Mouse (Mus musculus): ENCODE data around the gene Stxbp5.
A peak's percentile ranks its signal among the peaks of the same experiment; 100 is the strongest.

The Stxbp5 gene

DNA sequence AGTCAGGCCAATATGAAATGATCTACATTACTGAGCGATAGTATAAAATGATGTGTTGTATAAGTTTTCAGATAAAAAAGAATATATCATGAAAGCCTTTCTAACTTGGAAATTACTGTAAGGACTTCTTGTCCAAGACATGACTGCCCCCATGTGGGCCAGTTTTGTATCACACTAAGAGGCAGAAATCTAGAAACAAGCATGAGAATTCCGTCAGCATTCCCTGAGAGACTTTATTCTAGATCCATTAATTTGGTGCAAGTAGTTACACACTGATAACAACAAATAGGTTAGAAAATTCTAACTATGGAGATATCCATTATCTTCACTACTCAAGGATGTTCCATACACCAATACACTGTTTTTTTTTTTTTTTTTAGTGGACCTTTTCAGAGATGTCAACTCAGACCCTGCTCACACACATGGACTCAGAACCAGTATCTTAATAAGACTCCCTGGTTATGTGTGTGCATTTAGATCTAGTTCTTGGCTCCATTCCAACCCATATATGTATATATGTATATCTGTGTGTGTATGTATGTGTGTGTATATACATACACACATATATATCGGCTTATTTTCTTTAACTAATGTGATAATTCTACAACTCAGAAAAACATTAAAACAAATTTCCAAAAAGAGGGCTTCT lies 145.9 kb downstream of the Stxbp5 start:
- peak; percentile 72 for DNase-seq (ENCODE audit: low spot score)

DNA sequence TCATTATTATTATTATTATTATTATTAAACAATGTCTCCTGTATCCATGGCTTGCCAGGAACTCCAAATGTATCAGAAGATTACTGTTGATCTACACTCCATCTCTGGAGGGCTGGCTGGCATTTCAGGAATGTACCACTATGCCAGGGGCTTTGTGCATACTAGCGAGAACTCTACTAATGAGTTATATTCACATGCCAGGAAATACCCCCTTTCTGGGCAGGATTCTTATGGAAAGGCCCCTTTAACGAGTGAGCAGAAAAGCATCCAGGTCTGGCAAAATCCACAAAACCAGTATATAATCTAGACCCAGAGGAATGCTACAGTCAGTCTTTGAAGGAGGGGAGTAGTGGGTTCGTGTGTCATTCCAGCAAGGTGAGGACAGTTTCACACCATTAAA lies 167.0 kb downstream of the Stxbp5 start:
- no peak for DNase-seq (ENCODE audit: low spot score)

DNA sequence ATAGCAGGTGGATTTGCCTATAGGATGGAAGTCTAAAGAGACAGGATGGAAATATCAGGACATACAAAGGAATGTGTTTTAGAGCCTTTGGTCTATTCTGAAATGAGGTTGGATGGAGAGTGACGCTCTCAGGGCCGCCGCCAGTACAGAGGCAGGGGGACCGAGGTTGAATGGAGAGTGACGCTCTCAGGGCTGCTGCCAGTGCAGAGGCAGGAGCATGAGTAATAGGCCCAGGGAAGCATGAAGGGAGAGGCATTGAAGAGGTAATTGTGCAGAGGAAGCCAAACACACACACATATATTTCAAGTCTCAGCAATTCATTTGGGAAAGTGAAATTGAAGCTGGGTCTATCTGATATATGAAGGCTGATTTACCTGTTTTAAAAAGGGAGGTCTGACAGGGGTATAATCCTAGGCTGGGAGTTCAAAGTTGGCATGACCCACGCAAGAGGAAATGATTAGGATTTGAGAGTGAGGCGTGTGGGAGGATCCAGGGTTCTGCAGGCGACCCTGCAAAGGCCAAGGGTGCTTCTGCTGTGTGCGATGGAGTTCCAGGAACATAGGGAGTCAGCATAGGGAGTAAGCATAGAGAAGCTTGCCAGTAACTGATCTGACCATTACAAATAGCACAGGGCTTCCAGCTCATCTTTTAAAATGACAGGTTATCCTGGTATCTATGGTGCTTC lies 168.7 kb downstream of the Stxbp5 start:
- DNase-seq (ENCODE audit: low spot score): no peak

DNA sequence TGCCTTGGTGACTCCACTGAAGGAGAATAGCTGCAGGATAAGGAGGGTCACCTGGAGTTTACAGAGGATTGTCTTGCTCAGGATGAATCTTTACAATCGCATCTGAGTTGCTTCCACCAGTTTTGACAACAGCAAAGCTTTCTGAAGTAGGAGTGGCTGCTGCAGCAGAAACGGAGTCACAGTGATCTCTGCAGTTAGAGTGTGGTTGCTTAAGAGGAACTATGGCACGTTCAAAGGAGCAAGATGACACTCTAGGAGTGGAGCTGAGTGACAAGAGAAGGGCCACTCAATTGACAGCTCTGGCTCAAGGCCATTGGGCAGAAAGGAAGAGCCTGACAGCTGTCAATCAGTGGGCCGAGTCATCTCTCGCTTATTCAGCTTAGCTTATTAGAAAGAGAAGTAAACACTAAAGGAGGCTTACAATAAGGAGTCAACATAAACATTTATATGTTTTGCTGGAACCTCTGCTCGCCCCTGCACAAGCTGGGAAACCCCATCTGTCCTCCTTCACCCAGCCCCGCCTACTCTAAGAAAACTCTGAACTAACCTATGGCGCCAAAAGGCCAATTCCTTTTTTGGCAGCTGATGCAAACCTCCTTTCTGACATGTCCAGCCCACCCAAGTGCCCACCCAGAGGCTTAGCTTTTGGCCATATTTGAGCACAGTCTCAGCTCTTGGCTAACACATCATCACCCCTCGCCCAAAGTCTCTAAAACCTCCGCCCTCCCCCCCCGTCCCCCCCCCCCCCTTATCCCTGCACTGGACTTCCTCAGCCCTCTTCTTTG lies 178.2 kb downstream of the Stxbp5 start:
- DNase-seq (ENCODE audit: low spot score): no peak

DNA sequence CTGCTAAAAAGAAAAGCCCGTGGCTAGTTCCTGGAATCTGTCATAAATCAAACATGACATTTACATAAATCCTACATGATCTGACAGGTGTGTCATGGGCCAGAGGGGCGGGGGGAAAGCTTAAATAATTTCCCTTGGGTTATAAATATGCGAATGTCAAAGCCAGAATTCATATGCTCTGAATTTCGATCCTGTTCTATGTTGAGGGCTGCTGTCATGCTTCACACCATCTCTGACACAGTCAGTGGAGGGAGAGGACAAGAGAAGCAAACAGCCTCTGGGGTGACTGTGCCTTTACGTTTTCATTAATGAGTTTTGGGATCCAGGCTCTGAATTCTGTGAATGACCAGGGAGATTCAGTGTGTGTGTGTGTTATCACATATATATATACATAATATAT lies 180.9 kb downstream of the Stxbp5 start:
- DNase-seq (ENCODE audit: low spot score): no peak

DNA sequence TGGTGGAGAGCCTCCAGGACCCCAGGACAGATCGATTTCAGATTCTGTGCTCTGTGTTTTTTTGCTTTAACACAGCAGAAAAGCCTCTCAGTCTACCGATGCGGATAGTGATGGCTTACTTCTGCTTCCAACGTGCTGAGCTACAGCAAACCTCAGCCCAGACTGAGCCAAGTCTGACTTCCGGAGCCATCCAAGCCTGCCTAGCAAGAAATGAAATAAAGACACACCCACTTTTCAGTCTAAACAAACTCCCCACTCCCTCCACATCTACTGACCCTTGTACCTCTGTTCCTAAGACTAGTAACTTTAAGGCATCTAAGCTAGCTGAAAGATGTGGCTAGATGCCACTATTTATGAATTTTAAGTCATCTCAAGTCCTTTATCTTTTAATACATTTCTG lies 182.8 kb downstream of the Stxbp5 start:
- peak; percentile 8 for DNase-seq (ENCODE audit: low spot score)

Measured in urinary bladder, postnatal 14 days (tissue).